Mouse (Mus musculus): ENCODE data around the gene Palm3. TPM values are rescaled to one million over a fixed set of nuclear protein-coding genes. Genes with fewer than 3 reads are reported as not detected.

Gene Palm3
- polyA plus RNA-seq (2012; rRNA removed): 0.32 and 0.43 TPM in 2 replicates

DNA sequence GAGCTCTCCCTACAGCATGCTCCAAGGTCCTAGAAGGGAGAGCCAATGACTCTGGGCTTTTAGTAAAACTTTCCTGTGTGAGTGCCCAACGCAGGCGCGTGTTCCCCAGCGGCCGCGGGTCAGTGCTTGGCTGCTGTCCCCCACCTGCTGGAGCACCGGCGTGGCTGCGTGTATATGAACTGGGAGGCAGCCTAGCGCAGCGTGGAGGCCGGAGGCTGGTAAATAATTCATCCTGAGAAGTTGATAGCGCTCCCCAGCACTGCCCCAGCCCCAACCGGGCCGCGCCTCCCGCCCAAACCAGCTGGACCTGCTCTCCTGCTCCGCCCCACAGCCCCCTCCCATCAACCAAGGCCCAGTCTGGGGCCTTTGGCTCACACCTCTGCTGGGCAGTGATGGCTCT is at the start of gene Palm3:
Gene Palm3 (plus strand): TSS at position 376 of the 400 bp plus-strand sequence.
- no peak for DNase-seq
- Histone ChIP-seq H3K4me3 (ENCODE audit: control insufficient read depth, insufficient read depth, low read length) (no peak within 1 kb of the TSS), H3K4me1 (replicated peaks; ENCODE audit: control insufficient read depth, insufficient read depth, low read length) (peaks cover 5% of the 10 kb centered on the region; the same call in 1 of the 2 replicates), H3K36me3 (ENCODE audit: control insufficient read depth, insufficient read depth, low read length) (no peaks in the 10 kb centered on the region), H3K27me3 (ENCODE audit: control insufficient read depth, insufficient read depth, low read length) (no peaks in the 10 kb centered on the region; the same call in 1 of the 2 replicates), H3K27ac (ENCODE audit: control insufficient read depth, insufficient read depth, low read length) (no peak within 1 kb of the TSS)
- TF ChIP-seq CTCF (IDR thresholded peaks at IDR 0.05; ENCODE audit: borderline replicate concordance, control insufficient read depth, extremely low read depth, insufficient read depth, low read length, poor library complexity): no peak
- no peak for TF ChIP-seq POLR2A (IDR thresholded peaks at IDR 0.05; ENCODE audit: control insufficient read depth, extremely low read depth, insufficient read depth, low read length, poor library complexity)
- WGBS: 79% methylated on average over 18 of the region's 18 CpGs

DNA sequence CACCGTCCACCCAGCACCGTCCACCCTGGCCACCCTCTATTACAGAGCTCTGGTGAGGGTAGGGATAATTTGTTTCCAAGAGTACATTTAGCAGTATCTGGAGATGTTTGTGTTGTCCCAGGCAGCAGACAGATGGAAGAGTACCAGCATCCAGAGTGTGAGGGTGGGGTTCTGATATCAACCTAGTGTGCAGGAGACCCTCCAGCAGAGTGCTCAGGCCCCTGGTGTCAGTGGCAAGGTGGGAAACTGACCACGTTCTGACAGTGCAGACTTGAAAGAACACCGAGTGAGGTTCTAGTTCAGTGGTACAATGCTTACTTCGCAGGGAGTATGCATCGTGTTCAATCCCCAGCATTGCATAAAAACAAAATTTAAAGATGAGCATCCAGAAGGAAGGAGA is 49.6 kb upstream of the Palm3 start:
- peaks cover 16% of the 10 kb centered on the region for H3K36me3 ChIP-seq (ENCODE audit: control insufficient read depth, insufficient read depth, low read length)
- H3K4me3 ChIP-seq (ENCODE audit: control insufficient read depth, insufficient read depth, low read length): no peak overlapping the region
- DNase-seq: no peak
- TF ChIP-seq POLR2A (IDR thresholded peaks at IDR 0.05; ENCODE audit: control insufficient read depth, extremely low read depth, insufficient read depth, low read length, poor library complexity) (no peak), CTCF (IDR thresholded peaks at IDR 0.05; ENCODE audit: borderline replicate concordance, control insufficient read depth, extremely low read depth, insufficient read depth, low read length, poor library complexity) (no peak)
- H3K27ac ChIP-seq (ENCODE audit: control insufficient read depth, insufficient read depth, low read length): no peak overlapping the region
- 89% methylated on average over 6 of the region's 6 CpGs for WGBS
- no peaks in the 10 kb centered on the region for H3K27me3 ChIP-seq (ENCODE audit: control insufficient read depth, insufficient read depth, low read length)
- peaks cover 17% of the 10 kb centered on the region for H3K4me1 ChIP-seq (replicated peaks; ENCODE audit: control insufficient read depth, insufficient read depth, low read length)

GRCm38 (mm10) chr8:83972150-83973120 is 48.8 kb upstream of the Palm3 start, which contains the start of gene Prkaca:
Prkaca (plus strand) TSS chr8:83972993.
- TF ChIP-seq CTCF (IDR thresholded peaks at IDR 0.05; ENCODE audit: borderline replicate concordance, control insufficient read depth, extremely low read depth, insufficient read depth, low read length, poor library complexity): no peak
- TF ChIP-seq POLR2A (IDR thresholded peaks at IDR 0.05; ENCODE audit: control insufficient read depth, extremely low read depth, insufficient read depth, low read length, poor library complexity): 0 out of 2 replicates have a peak, but pooled peaks have one; percentile 28
- DNase-seq: peak; percentile 98

GRCm38 (mm10) chr8:83973161-83974031 is 47.9 kb upstream of the Palm3 start:
- H3K27ac ChIP-seq (ENCODE audit: control insufficient read depth, insufficient read depth, low read length): no peak overlapping the region
- no peaks in the 10 kb centered on the region for H3K36me3 ChIP-seq (ENCODE audit: control insufficient read depth, insufficient read depth, low read length)
- no peak for TF ChIP-seq POLR2A (IDR thresholded peaks at IDR 0.05; ENCODE audit: control insufficient read depth, extremely low read depth, insufficient read depth, low read length, poor library complexity)
- peaks cover 31% of the 10 kb centered on the region for H3K4me1 ChIP-seq (replicated peaks; ENCODE audit: control insufficient read depth, insufficient read depth, low read length)
- DNase-seq: peak; percentile 37
- peak overlapping the region; percentile 73 for H3K4me3 ChIP-seq (ENCODE audit: control insufficient read depth, insufficient read depth, low read length)
- no peaks in the 10 kb centered on the region for H3K27me3 ChIP-seq (ENCODE audit: control insufficient read depth, insufficient read depth, low read length)
- WGBS: 11% methylated on average over 37 of the region's 37 CpGs

More at GRCm38 (mm10) chr8:83972150-83973120, 48.8 kb upstream of the Palm3 start, which contains the start of gene Prkaca:
- H3K4me1 ChIP-seq (replicated peaks; ENCODE audit: control insufficient read depth, insufficient read depth, low read length): peaks cover 23% of the 10 kb centered on the region
- H3K27me3 ChIP-seq (ENCODE audit: control insufficient read depth, insufficient read depth, low read length): no peaks in the 10 kb centered on the region
- WGBS: 1% methylated on average over 92 of the region's 94 CpGs
- H3K36me3 ChIP-seq (ENCODE audit: control insufficient read depth, insufficient read depth, low read length): peaks cover 8% of the 10 kb centered on the region
- H3K27ac ChIP-seq (ENCODE audit: control insufficient read depth, insufficient read depth, low read length): no peak within 1 kb of the TSS
- H3K4me3 ChIP-seq (ENCODE audit: control insufficient read depth, insufficient read depth, low read length): peak within 1 kb of the TSS; percentile 73

DNA sequence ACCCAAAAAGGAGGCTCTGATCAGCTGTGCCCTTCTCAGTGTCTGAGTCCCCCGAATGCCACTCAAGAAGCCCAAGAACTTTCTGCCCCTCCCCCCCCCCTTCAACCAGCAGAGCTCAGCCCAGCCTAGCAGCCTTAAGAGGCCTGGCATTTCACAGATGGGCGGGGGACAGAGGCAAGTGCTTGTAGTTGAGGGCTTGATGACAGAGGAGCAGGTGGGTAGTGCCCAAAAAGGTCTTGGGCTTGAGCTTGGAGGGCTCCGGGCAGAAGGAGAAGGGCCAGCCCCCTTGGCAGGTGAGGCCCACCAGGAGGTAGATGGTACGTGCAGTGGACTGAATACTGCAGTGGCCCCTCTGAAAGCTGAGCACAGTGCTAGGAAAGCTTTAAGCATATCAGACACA is 46.8 kb upstream of the Palm3 start:
- peaks cover 31% of the 10 kb centered on the region for H3K4me1 ChIP-seq (replicated peaks; ENCODE audit: control insufficient read depth, insufficient read depth, low read length)
- no peaks in the 10 kb centered on the region for H3K36me3 ChIP-seq (ENCODE audit: control insufficient read depth, insufficient read depth, low read length)
- DNase-seq: no peak
- H3K4me3 ChIP-seq (ENCODE audit: control insufficient read depth, insufficient read depth, low read length): no peak overlapping the region
- 87% methylated on average over 4 of the region's 4 CpGs for WGBS
- no peaks in the 10 kb centered on the region for H3K27me3 ChIP-seq (ENCODE audit: control insufficient read depth, insufficient read depth, low read length)
- TF ChIP-seq POLR2A (IDR thresholded peaks at IDR 0.05; ENCODE audit: control insufficient read depth, extremely low read depth, insufficient read depth, low read length, poor library complexity) (no peak), CTCF (IDR thresholded peaks at IDR 0.05; ENCODE audit: borderline replicate concordance, control insufficient read depth, extremely low read depth, insufficient read depth, low read length, poor library complexity) (no peak)
- no peak overlapping the region for H3K27ac ChIP-seq (ENCODE audit: control insufficient read depth, insufficient read depth, low read length)

- Histone ChIP-seq H3K4me1 (replicated peaks; ENCODE audit: control insufficient read depth, insufficient read depth, low read length) (peaks cover 31% of the 10 kb centered on the region), H3K36me3 (ENCODE audit: control insufficient read depth, insufficient read depth, low read length) (no peaks in the 10 kb centered on the region), H3K4me3 (ENCODE audit: control insufficient read depth, insufficient read depth, low read length) (no peak overlapping the region), H3K27me3 (ENCODE audit: control insufficient read depth, insufficient read depth, low read length) (no peaks in the 10 kb centered on the region), H3K27ac (ENCODE audit: control insufficient read depth, insufficient read depth, low read length) (no peak overlapping the region)
- TF ChIP-seq POLR2A (IDR thresholded peaks at IDR 0.05; ENCODE audit: control insufficient read depth, extremely low read depth, insufficient read depth, low read length, poor library complexity) (no peak), CTCF (IDR thresholded peaks at IDR 0.05; ENCODE audit: borderline replicate concordance, control insufficient read depth, extremely low read depth, insufficient read depth, low read length, poor library complexity) (peak; percentile 45; the same call in 1 of the 2 replicates)
- peak; percentile 56 for DNase-seq
- WGBS: 75% methylated on average over 4 of the region's 4 CpGs
Observed at GRCm38 (mm10) chr8:83976101-83976630, 45.1 kb upstream of the Palm3 start.

All from thymus, adult 2 months (tissue).